Mouse (Mus musculus) thymus, adult 2 months (tissue): Measurements from ENCODE around the gene Babam2. TPM values are rescaled to one million over a fixed set of nuclear protein-coding genes. Genes with fewer than 3 reads are reported as not detected.

ENCODE experiments used
- DNase-seq: peaks from one replicate; pipeline ENCODE4 v3.0.0; 2021
- H3K27ac ChIP-seq: fragments of 200-500 bp; 2 replicates; pipeline ENCODE4 v1.5.1; 2012; ENCODE audit warnings: low read length, control low read depth; ENCODE audit not compliant: control insufficient read depth, insufficient read depth
- H3K27me3 ChIP-seq: fragments of 200-500 bp; 2 replicates; pipeline ENCODE4 v1.6.1; 2012; ENCODE audit warnings: mild to moderate bottlenecking, low read length, moderate library complexity, mixed read lengths; ENCODE audit not compliant: control insufficient read depth, insufficient read depth
- H3K36me3 ChIP-seq: fragments of 200-500 bp; 2 replicates; pipeline ENCODE4 v1.6.1; 2012; ENCODE audit warnings: mild to moderate bottlenecking, low read length, moderate library complexity; ENCODE audit not compliant: control insufficient read depth, insufficient read depth
- H3K4me1 ChIP-seq: fragments of 200-500 bp; replicated peaks from 2 replicates; pipeline ENCODE4 v1.6.1; 2012; ENCODE audit warnings: low read length; ENCODE audit not compliant: control insufficient read depth, insufficient read depth
- H3K4me3 ChIP-seq: fragments of 200-500 bp; 2 replicates; pipeline ENCODE4 v1.5.1; 2012; ENCODE audit warnings: mild to moderate bottlenecking, low read length, control low read depth, moderate library complexity; ENCODE audit not compliant: control insufficient read depth, insufficient read depth
- CTCF ChIP-seq: fragments of 200-500 bp; IDR thresholded peaks from 2 replicates; pipeline ENCODE4 v1.5.1; 2012; ENCODE audit warnings: mild to moderate bottlenecking, control low read depth, low read length, moderate library complexity, borderline replicate concordance; ENCODE audit not compliant: control insufficient read depth, poor library complexity, insufficient read depth; ENCODE audit errors: extremely low read depth
- POLR2A ChIP-seq: fragments of 200-500 bp; IDR thresholded peaks from 2 replicates; pipeline ENCODE4 v1.6.1; 2012; ENCODE audit warnings: mild to moderate bottlenecking, low read length, control low read depth, moderate library complexity; ENCODE audit not compliant: control insufficient read depth, poor library complexity, insufficient read depth; ENCODE audit errors: extremely low read depth
- WGBS: fragments of 180-500 bp; shearing (Covaris S2); methylation state at CpG from one replicate; pipeline ENCODE4 v1.1.7; 2018; 5-methylcytosine and 5-hydroxymethylcytosine counted together
- polyA plus RNA-seq: library from polyadenylated mRNA; depleted of rRNA; stranded (reverse); fragments of >200 nt; gene quantifications from 2 replicates; pipeline ENCODE4 v1.2.3, GENCODE M21; 2012

Babam2 gene
- polyA plus RNA-seq, 1 experiment = 16.1 TPM

DNA sequence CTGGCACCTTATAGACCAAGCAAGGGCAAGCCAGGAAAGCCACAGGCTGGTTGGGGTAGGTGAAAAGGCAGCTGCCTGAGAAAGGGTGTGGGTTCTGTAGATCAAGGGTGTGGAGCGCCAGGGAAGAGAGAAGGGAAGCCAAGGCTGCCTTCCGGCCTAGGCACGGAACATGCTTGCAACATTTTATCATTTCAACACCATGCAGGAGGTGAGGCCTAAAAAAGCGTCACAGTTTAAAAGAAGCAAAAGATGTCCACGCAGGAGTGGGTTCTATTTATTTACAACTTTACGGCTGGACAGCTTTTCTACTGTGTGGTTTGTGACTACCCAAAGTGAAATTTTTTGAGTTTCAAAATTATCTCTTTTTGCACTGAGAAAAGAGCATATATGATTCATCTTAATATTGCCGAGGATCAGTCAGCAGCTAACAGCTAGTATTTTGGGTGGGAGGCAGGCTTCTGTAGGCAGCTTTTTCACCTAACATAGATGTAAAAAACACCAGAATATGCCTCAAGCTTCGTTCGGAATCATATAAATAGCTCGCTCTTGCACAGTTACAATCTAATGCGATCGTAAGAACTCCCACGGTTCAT is 287.0 kb downstream of the Babam2 start:
- Histone ChIP-seq H3K27me3 (no peaks in the 10 kb centered on the region), H3K36me3 (no peaks in the 10 kb centered on the region), H3K27ac (no peak overlapping the region), H3K4me1 (peaks cover 8% of the 10 kb centered on the region), H3K4me3 (no peak overlapping the region)
- no peak for TF ChIP-seq POLR2A
- no peak for TF ChIP-seq CTCF
- 60% methylated on average over 13 of the region's 13 CpGs for WGBS
- DNase-seq = peak; percentile 68

- 95% methylated on average over 2 of the region's 2 CpGs for WGBS
- Histone ChIP-seq H3K4me1 (peaks cover 8% of the 10 kb centered on the region), H3K27ac (no peak overlapping the region), H3K4me3 (no peak overlapping the region), H3K36me3 (no peaks in the 10 kb centered on the region), H3K27me3 (no peaks in the 10 kb centered on the region)
- DNase-seq = no peak
- TF ChIP-seq CTCF (no peak), POLR2A (no peak)
Observed at GRCm38 (mm10) chr5:31985021-31985420, 287.5 kb downstream of the Babam2 start.

GRCm38 (mm10) chr5:31987541-31988307 is 290.2 kb downstream of the Babam2 start:
- peaks cover 8% of the 10 kb centered on the region for H3K4me1 ChIP-seq
- H3K27me3 ChIP-seq = no peaks in the 10 kb centered on the region
- no peak overlapping the region for H3K4me3 ChIP-seq
- TF ChIP-seq CTCF (no peak), POLR2A (no peak)
- WGBS = 95% methylated on average over 11 of the region's 11 CpGs
- no peak for DNase-seq
- H3K36me3 ChIP-seq = no peaks in the 10 kb centered on the region
- H3K27ac ChIP-seq = no peak overlapping the region

DNA sequence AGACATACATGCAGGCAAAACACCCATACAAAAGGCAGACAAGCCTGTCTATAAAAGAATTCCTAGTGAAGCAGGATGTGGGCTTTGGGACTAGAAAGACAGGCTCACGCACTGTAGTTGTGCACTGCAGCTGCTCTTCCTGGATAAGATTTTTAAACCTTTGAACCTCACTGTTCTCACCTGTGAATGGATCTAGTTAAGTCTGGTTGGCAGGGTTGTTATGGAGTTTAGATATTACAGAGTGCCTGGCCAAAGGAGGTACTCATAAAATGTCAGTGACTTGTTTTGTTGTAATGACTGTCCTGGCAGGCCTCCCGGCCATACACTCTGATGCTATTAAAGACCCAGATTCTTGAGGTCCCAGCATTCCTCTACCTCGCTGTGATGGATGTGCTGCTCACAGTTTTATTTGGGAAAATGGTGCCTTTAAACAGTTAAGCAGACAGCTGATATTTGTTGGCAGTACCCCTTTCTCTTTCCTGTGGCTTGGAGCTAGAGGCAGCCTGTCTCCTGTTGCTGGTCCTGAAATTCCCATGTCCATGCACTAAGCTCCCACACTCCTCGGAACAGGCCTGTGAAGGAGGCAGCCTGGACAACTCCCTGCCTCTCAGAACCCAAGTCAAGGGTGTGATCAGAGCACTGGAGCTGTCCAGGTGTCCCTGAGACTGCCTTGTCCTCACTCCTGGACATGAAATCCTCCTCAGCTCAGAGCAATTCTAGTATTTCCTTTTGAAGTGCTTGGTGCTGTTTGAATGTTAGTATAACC is 299.9 kb downstream of the Babam2 start:
- TF ChIP-seq POLR2A = no peak
- TF ChIP-seq CTCF = no peak
- Histone ChIP-seq H3K4me3 (no peak overlapping the region), H3K36me3 (no peaks in the 10 kb centered on the region), H3K27me3 (no peaks in the 10 kb centered on the region), H3K4me1 (no peaks in the 10 kb centered on the region), H3K27ac (no peak overlapping the region)
- 80% methylated on average over 4 of the region's 4 CpGs for WGBS
- DNase-seq = no peak

GRCm38 (mm10) chr5:31998806-31999205 is 301.3 kb downstream of the Babam2 start:
- H3K27me3 ChIP-seq = no peaks in the 10 kb centered on the region
- no peak overlapping the region for H3K27ac ChIP-seq
- WGBS = 90% methylated on average over 2 of the region's 2 CpGs
- no peak overlapping the region for H3K4me3 ChIP-seq
- no peak for TF ChIP-seq CTCF
- TF ChIP-seq POLR2A = no peak
- no peaks in the 10 kb centered on the region for H3K36me3 ChIP-seq
- DNase-seq = no peak
- no peaks in the 10 kb centered on the region for H3K4me1 ChIP-seq

DNA sequence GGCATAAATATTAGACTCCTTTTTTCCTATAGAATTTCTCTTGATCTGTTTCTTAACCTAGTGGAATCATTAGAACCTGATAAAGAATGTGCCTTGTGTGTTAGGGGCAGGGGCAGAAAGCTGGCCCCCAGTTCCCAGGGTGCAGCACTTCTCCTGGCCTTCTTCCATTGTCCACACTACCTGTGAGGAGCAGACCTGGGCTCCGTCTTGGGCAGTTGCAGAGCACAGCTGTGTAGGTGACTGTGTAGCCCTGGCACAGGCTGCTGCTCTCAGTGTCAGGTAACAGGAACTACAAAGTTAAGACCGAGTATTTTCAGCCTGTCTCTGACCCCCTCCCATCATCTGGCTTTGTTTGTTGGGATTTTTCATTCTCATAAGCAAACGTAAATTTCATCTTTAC is 302.6 kb downstream of the Babam2 start:
- no peak for DNase-seq
- 90% methylated on average over 3 of the region's 3 CpGs for WGBS
- Histone ChIP-seq H3K27ac (no peak overlapping the region), H3K4me3 (no peak overlapping the region), H3K27me3 (no peaks in the 10 kb centered on the region), H3K36me3 (no peaks in the 10 kb centered on the region), H3K4me1 (no peaks in the 10 kb centered on the region)
- TF ChIP-seq POLR2A (no peak), CTCF (no peak)

GRCm38 (mm10) chr5:32001266-32001665 is 303.8 kb downstream of the Babam2 start:
- Histone ChIP-seq H3K27me3 (no peaks in the 10 kb centered on the region), H3K4me3 (no peak overlapping the region), H3K27ac (no peak overlapping the region), H3K36me3 (no peaks in the 10 kb centered on the region), H3K4me1 (no peaks in the 10 kb centered on the region)
- no peak for TF ChIP-seq CTCF
- DNase-seq = no peak
- WGBS = 96% methylated on average over 9 of the region's 9 CpGs
